Mouse (Mus musculus): Measurements from ENCODE around the gene Pex11b. TPM values are rescaled to one million over a fixed set of nuclear protein-coding genes. Genes with fewer than 3 reads are reported as not detected.
"Not testable (repeated sequence)": the region's sequence is repeated elsewhere in the genome, so short reads cannot be mapped to it uniquely, and the experiment has no call there.

The Pex11b gene
- polyA plus RNA-seq, 1 experiment: 57.6 TPM

- Histone ChIP-seq H3K36me3 (ENCODE audit: control insufficient read depth, insufficient read depth, low read length) (no peaks in the 10 kb centered on the region), H3K4me3 (ENCODE audit: insufficient read depth, low read depth, low read length) (no peak overlapping the region), H3K27ac (ENCODE audit: insufficient read depth, low read depth, low read length) (no peak overlapping the region), H3K27me3 (replicated peaks; ENCODE audit: control insufficient read depth, insufficient read depth, low read length) (no peaks in the 10 kb centered on the region; the same call in 1 of the 2 replicates), H3K4me1 (ENCODE audit: control insufficient read depth, insufficient read depth, low read length) (peaks cover 13% of the 10 kb centered on the region)
- TF ChIP-seq POLR2A (IDR thresholded peaks at IDR 0.05; ENCODE audit: low read depth, low read length) (no peak), CTCF (conservative IDR thresholded peaks at IDR 0.05; ENCODE audit: insufficient read depth, insufficient read length, low read depth, low read length) (peak; percentile 76)
- DNase-seq: peak; percentile 77
- 92% methylated on average over 1 of the region's 1 CpGs for WGBS
Measured at GRCm38 (mm10) chr3:96639219-96639618, 4.0 kb downstream of the Pex11b start.

GRCm38 (mm10) chr3:96645018-96645649, 10.0 kb downstream of the Pex11b start, which contains the start of gene Itga10:
Itga10 (plus strand) TSS chr3:96645584.
- peak; percentile 59 for TF ChIP-seq CTCF (conservative IDR thresholded peaks at IDR 0.05; ENCODE audit: insufficient read depth, insufficient read length, low read depth, low read length)
- TF ChIP-seq POLR2A (IDR thresholded peaks at IDR 0.05; ENCODE audit: low read depth, low read length): no peak
- WGBS: 68% methylated on average over 7 of the region's 7 CpGs

GRCm38 (mm10) chr3:96647365-96647764, 12.2 kb downstream of the Pex11b start:
- Histone ChIP-seq H3K27ac (ENCODE audit: insufficient read depth, low read depth, low read length) (no peak overlapping the region), H3K27me3 (replicated peaks; ENCODE audit: control insufficient read depth, insufficient read depth, low read length) (no peaks in the 10 kb centered on the region), H3K36me3 (ENCODE audit: control insufficient read depth, insufficient read depth, low read length) (no peaks in the 10 kb centered on the region), H3K4me3 (ENCODE audit: insufficient read depth, low read depth, low read length) (no peak overlapping the region), H3K4me1 (ENCODE audit: control insufficient read depth, insufficient read depth, low read length) (no peaks in the 10 kb centered on the region)
- DNase-seq: no peak
- 84% methylated on average over 3 of the region's 3 CpGs for WGBS
- TF ChIP-seq POLR2A (IDR thresholded peaks at IDR 0.05; ENCODE audit: low read depth, low read length) (no peak), CTCF (conservative IDR thresholded peaks at IDR 0.05; ENCODE audit: insufficient read depth, insufficient read length, low read depth, low read length) (no peak)

More at GRCm38 (mm10) chr3:96645018-96645649, 10.0 kb downstream of the Pex11b start, which contains the start of gene Itga10:
- H3K4me3 ChIP-seq (ENCODE audit: insufficient read depth, low read depth, low read length): no peak within 1 kb of the TSS
- no peaks in the 10 kb centered on the region for H3K4me1 ChIP-seq (ENCODE audit: control insufficient read depth, insufficient read depth, low read length)
- peak; percentile 43 for DNase-seq
- no peaks in the 10 kb centered on the region for H3K27me3 ChIP-seq (replicated peaks; ENCODE audit: control insufficient read depth, insufficient read depth, low read length)
- H3K27ac ChIP-seq (ENCODE audit: insufficient read depth, low read depth, low read length): no peak within 1 kb of the TSS
- H3K36me3 ChIP-seq (ENCODE audit: control insufficient read depth, insufficient read depth, low read length): no peaks in the 10 kb centered on the region

- TF ChIP-seq CTCF (conservative IDR thresholded peaks at IDR 0.05; ENCODE audit: insufficient read depth, insufficient read length, low read depth, low read length) (no peak), POLR2A (IDR thresholded peaks at IDR 0.05; ENCODE audit: low read depth, low read length) (no peak)
- Histone ChIP-seq H3K4me1 (ENCODE audit: control insufficient read depth, insufficient read depth, low read length) (peaks cover 3% of the 10 kb centered on the region; the same call in 1 of the 2 replicates), H3K36me3 (ENCODE audit: control insufficient read depth, insufficient read depth, low read length) (no peaks in the 10 kb centered on the region), H3K27me3 (replicated peaks; ENCODE audit: control insufficient read depth, insufficient read depth, low read length) (no peaks in the 10 kb centered on the region), H3K27ac (ENCODE audit: insufficient read depth, low read depth, low read length) (no peak overlapping the region), H3K4me3 (ENCODE audit: insufficient read depth, low read depth, low read length) (no peak overlapping the region)
- no peak for DNase-seq
- 91% methylated on average over 2 of the region's 2 CpGs for WGBS
Measured at GRCm38 (mm10) chr3:96660901-96661300, 25.7 kb downstream of the Pex11b start.

- Histone ChIP-seq H3K4me3 (ENCODE audit: insufficient read depth, low read depth, low read length) (no peak overlapping the region), H3K27me3 (replicated peaks; ENCODE audit: control insufficient read depth, insufficient read depth, low read length) (no peaks in the 10 kb centered on the region), H3K4me1 (ENCODE audit: control insufficient read depth, insufficient read depth, low read length) (peaks cover 7% of the 10 kb centered on the region; the same call in 1 of the 2 replicates), H3K36me3 (ENCODE audit: control insufficient read depth, insufficient read depth, low read length) (no peaks in the 10 kb centered on the region), H3K27ac (ENCODE audit: insufficient read depth, low read depth, low read length) (no peak overlapping the region)
- WGBS: 59% methylated on average over 8 of the region's 8 CpGs
- no peak for TF ChIP-seq CTCF (conservative IDR thresholded peaks at IDR 0.05; ENCODE audit: insufficient read depth, insufficient read length, low read depth, low read length)
- no peak for TF ChIP-seq POLR2A (IDR thresholded peaks at IDR 0.05; ENCODE audit: low read depth, low read length)
- no peak for DNase-seq
Measured at GRCm38 (mm10) chr3:96662731-96663316, 27.6 kb downstream of the Pex11b start.

GRCm38 (mm10) chr3:96663432-96664239, 28.5 kb downstream of the Pex11b start:
- peak; percentile 82 for DNase-seq
- 4% methylated on average over 18 of the region's 18 CpGs for WGBS

GRCm38 (mm10) chr3:96665732-96666363, 30.7 kb downstream of the Pex11b start:
- H3K4me1 ChIP-seq (ENCODE audit: control insufficient read depth, insufficient read depth, low read length); DNase-seq; H3K4me3 ChIP-seq (ENCODE audit: insufficient read depth, low read depth, low read length); H3K27ac ChIP-seq (ENCODE audit: insufficient read depth, low read depth, low read length); H3K36me3 ChIP-seq (ENCODE audit: control insufficient read depth, insufficient read depth, low read length); H3K27me3 ChIP-seq (replicated peaks; ENCODE audit: control insufficient read depth, insufficient read depth, low read length): not testable (repeated sequence)
- WGBS: 94% methylated on average over 7 of the region's 7 CpGs

More at GRCm38 (mm10) chr3:96663432-96664239, 28.5 kb downstream of the Pex11b start:
- no peaks in the 10 kb centered on the region for H3K36me3 ChIP-seq (ENCODE audit: control insufficient read depth, insufficient read depth, low read length)
- H3K4me3 ChIP-seq (ENCODE audit: insufficient read depth, low read depth, low read length): peak overlapping the region; percentile 41; the same call in 1 of the 2 replicates
- no peak overlapping the region for H3K27ac ChIP-seq (ENCODE audit: insufficient read depth, low read depth, low read length)
- H3K4me1 ChIP-seq (ENCODE audit: control insufficient read depth, insufficient read depth, low read length): peaks cover 7% of the 10 kb centered on the region; the same call in 1 of the 2 replicates
- TF ChIP-seq CTCF (conservative IDR thresholded peaks at IDR 0.05; ENCODE audit: insufficient read depth, insufficient read length, low read depth, low read length) (peak; percentile 74), POLR2A (IDR thresholded peaks at IDR 0.05; ENCODE audit: low read depth, low read length) (no peak)
- H3K27me3 ChIP-seq (replicated peaks; ENCODE audit: control insufficient read depth, insufficient read depth, low read length): no peaks in the 10 kb centered on the region

All from kidney, adult 2 months (tissue).